Mouse (Mus musculus): ENCODE data around the gene Pttg1.

Pttg1 gene

DNA sequence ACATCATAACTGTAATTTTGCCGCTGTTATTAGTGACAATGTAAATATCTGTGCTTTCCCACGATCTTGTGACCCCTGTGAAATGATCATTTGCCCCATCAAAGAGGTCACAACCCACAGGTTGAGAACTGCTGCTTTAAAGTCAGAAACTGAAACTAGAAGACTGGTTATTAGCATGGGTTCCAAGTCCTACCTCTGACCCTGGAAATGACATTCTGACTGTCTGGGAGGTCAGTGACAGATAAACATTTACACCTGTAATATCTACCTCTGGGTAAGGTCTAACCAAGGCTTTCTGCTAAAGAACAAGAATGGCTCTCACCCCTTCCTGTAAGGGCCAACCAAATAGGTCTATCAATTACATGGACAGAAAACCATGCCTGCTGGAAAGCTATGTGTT lies 17.2 kb downstream of the Pttg1 start:
- no peak for DNase-seq (ENCODE audit: low spot score)

DNA sequence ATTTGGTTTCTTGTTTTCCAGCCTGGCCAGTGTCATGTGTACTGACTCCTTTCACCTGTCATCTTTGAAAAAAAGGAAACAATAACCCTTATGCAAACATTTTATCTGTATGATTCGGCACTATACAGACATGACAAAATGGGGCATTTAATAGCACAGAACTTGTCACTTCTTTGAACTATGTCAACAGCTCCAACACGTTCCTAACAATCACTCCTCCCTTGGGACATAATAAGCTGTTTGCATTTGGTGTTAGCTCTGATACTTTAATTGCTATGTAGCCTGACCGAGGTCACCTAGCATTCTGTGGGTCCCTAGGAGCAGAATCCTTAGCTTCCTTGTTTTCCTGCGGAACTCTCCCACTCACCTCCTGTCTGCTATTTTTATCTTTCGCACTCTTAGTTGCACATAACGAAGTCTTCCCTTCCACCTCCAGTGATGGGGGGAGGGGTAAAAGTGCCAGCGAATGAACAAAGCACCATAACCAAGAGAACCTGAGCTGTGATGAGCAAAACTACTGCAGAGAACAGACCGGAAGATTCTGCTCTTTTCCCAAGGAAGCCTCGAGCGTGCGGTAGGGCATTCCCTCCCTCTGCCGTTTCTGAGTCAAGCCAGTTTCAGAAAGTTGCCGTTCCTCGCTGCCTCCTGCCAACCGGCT lies 21.8 kb downstream of the Pttg1 start:
- no peak for DNase-seq (ENCODE audit: low spot score)

GRCm38 (mm10) chr11:43400131-43400530 lies 25.9 kb downstream of the Pttg1 start:
- no peak for DNase-seq (ENCODE audit: low spot score)

GRCm38 (mm10) chr11:43399297-43399696 lies 26.8 kb downstream of the Pttg1 start:
- no peak for DNase-seq (ENCODE audit: low spot score)

DNA sequence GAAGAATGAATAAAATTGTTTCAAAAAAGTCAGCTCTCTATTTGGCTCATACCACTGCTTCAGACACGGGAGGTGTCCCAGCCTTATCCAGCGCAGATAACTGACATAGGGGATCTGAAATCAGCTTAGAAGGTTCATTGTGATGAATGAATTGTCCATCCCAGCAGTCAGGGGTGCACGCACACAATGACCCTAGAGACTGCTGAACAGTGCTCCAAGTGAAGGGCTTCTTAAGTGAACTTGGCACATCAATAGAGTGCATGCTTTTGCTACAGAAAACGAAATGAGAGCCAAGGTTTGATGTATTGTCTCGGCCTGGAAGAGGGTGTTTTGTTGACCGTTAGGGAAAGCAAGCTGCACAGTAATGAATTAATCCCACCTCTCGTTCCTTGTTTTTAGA lies 29.4 kb downstream of the Pttg1 start:
- no peak for DNase-seq (ENCODE audit: low spot score)

DNA sequence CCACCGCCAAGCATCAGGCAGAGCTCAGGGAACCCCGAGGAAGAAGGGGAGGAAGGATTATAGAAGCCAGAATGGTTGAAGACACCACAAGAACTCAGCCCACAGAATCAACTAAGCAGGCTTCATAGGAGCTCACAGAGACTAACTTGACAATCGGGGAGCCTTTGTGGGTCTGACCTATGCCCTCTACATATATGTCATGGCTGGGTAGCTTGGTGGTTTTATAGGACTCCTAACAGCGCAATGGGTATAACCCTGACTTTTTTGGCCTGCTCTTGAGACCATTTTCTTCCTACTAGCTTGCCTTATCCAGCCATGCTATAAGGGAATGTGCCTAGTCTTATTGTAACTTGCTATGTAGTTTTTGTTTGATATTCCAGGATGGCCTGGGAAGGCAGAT lies 29.8 kb downstream of the Pttg1 start:
- no peak for DNase-seq (ENCODE audit: low spot score)

DNA sequence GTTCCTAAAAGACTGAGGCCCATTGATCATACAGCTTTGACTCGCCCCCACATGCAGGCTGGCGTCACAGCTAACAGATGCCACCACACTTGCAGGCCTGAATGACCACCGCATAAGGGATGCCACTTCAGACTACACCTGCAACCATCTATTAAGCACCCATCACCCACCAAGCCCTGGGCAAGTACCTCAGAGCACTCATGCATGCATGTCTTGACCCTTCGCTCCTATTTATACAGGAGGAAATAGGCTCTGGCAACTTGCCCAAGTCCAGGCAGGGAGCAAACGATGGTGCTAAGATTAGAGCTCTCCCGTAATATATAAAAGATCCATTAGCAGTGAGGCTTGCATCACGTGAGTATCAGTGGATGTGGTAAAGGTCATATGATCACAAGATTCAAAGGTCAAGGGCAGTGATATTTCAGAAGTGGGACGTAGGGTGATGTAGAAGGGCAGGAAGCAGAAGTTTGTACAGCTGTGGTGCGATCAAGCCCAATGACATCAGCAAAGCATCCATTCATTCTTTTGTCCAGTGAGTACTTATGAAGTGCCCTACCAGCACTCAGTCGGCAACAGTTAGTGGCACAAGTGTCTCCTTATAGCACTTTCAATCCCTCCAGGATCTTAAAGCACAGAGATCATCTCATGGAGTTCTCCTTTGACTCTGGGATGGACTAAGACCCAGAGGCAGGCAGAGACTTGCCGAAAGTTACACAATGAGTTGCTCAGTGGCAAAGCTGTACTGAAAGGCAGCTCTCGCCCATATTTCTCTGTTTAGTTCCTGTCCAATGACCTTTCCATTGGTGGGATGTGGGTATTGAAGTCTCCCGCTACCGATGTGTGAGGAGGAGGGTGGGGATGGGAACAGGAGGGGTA lies 30.7 kb downstream of the Pttg1 start:
- no peak for DNase-seq (ENCODE audit: low spot score)

DNA sequence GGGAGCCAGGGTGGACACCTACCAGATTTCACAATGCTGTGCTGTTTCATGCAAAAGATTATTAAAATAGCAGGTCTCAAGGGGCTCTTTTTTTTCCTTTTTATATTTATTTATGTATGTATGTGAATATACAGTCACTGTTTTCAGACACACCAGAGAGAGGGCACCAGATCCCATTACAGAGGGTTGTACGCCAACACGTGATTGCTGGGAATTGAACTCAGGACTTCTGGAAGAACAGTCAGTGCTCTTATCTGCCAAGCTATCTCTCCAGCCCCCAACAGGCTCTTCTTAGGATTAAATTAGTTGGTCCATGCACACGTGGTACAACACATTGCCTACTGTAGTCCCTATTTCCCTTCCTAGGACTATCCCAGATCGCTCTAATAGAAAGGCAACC lies 32.7 kb downstream of the Pttg1 start:
- DNase-seq (ENCODE audit: low spot score): no peak

GRCm38 (mm10) chr11:43392757-43393156 lies 33.3 kb downstream of the Pttg1 start:
- no peak for DNase-seq (ENCODE audit: low spot score)

GRCm38 (mm10) chr11:43389118-43389517 lies 36.9 kb downstream of the Pttg1 start:
- DNase-seq (ENCODE audit: low spot score): no peak

GRCm38 (mm10) chr11:43388122-43389097 lies 37.6 kb downstream of the Pttg1 start:
- no peak for DNase-seq (ENCODE audit: low spot score)

DNA sequence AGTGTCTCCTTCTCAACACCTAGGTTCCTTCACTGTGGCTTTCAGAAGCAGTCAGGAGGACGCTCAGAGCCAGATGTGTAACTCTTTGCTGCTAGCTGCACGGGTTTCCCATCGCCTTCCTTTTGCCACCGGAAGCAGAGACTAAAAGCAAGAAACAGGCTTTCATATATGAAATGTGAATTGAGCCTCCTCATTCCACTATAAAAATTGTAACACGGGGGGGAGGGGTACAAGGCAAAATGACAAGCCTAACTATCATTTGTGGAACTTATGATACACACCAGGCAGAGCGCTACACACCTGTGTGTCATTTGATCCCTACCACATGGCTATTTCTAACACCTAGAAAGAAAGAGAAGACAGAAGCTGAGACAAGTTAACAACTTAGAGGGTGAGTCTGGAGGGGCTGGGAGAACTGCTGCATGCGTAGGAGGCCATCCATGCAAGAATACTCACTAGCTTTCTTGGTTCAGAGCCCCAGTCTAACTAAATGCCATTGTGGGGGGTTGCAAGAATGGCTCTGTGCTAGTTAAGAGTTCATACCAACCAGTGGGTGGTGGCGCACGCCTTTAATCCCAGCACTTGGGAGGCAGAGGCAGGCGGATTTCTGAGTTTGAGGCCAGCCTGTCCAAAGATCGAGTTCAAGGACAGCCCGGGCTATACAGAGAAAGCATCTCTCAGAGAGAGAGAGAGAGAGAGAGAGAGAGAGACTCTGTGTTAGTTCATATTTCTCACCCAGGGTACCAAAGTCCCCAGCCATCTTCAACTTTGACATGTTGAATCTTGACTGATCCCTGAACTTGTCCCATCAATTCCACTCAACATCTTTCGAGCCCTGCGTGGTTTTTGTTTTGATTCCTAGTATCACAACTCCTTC lies 38.8 kb downstream of the Pttg1 start:
- no peak for DNase-seq (ENCODE audit: low spot score)

DNA sequence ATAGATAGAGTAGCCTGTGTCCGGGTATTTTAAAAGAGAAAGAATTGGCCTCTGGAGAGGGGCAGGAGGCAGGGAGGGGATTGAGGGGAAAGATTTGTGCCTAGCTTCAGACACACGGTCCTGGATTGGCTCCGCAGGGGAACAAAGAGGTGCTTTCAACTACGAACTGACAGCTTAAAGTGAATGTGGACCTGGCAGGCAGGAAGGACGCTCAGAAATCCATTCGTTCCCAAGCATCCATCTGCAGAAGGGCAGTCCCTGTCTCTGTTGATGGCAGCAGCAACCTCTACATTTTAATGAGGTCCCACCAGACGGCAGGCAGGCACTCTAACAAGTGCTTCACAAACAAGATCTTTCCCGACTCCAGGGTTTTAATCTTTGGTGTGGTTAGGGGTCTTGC lies 40.3 kb downstream of the Pttg1 start:
- DNase-seq (ENCODE audit: low spot score): no peak

DNA sequence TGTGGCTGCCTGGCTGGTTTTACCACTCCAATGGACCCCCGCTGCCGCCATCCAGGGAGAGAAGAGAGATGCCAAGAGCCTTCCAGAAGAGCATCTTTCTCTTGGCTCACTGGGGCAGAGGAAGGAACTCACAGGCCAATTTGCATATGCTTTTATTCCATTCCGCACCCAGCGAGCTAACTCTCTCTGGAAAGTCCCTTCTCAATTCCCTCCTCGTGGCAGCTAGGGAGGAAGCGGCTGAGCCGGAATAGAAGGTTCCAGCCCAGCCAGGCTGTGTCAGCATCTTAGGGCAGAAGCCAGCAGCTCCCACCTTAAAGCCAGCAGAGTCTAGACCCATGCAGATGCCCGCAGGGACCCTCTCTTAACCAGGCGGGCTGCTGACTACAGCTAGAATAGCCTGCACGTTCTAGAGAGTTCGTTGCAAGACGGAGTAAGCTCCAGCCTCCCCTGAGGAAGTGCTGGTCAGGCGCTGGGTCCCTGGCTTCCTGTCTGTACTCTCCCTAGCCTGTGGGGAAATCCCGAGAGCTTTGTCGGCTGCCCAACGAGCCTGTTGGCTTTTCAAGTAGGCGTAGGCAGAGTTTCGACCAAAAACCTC lies 40.9 kb downstream of the Pttg1 start:
- peak; percentile 53 for DNase-seq (ENCODE audit: low spot score)

- DNase-seq (ENCODE audit: low spot score): no peak
Observed at GRCm38 (mm10) chr11:43383581-43383980, 42.5 kb downstream of the Pttg1 start.

GRCm38 (mm10) chr11:43380901-43381300 lies 45.1 kb downstream of the Pttg1 start:
- no peak for DNase-seq (ENCODE audit: low spot score)

GRCm38 (mm10) chr11:43379911-43380485 lies 46.1 kb downstream of the Pttg1 start:
- no peak for DNase-seq (ENCODE audit: low spot score)

DNA sequence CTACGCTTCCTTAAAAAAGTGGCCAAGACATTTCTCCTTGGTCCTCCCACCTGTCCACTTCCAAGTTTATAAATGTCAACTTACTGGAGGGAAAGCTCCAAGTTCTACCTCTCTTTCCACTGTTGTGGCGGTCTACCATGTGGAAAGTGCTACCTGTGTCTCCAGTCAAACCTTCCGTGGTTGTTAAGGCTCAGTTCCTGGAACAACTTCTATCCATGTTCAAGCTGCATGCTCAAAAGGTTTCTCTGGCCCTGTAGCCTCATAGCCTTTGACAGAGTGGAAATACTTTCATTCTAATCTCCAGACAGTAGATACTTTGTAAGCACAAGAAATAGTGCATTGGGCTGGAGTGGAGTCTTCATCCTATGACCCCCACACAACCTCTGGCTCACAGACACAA lies 46.6 kb downstream of the Pttg1 start:
- no peak for DNase-seq (ENCODE audit: low spot score)

GRCm38 (mm10) chr11:43377083-43377850 lies 48.8 kb downstream of the Pttg1 start:
- DNase-seq (ENCODE audit: low spot score): no peak

- no peak for DNase-seq (ENCODE audit: low spot score)
Observed at GRCm38 (mm10) chr11:43376598-43376997, 49.5 kb downstream of the Pttg1 start.
